Mouse (Mus musculus) forebrain, embryonic 16.5 days (tissue): ENCODE data around the gene Gm8237. TPM values are rescaled to one million over a fixed set of nuclear protein-coding genes. Genes with fewer than 3 reads are reported as not detected.
"Not testable (repeated sequence)": the region's sequence is repeated elsewhere in the genome, so short reads cannot be mapped to it uniquely, and the experiment has no call there.

Experiments
- ATAC-seq: fragments of 200-750 bp; cut with Nextera tagmentation; 2 replicates; pipeline ENCODE4 v1.8.0; 2017; ENCODE audit warnings: mild to moderate bottlenecking, moderate library complexity
- H3K27ac ChIP-seq: fragments of 300-500 bp; sonication (generic); 2 replicates; pipeline ENCODE4 v1.5.1; 2014; ENCODE audit warnings: low read length, control low read depth
- H3K27me3 ChIP-seq: fragments of 300-500 bp; sonication (generic); replicated peaks from 2 replicates; pipeline ENCODE4 v1.6.1; 2014; ENCODE audit warnings: low read length; ENCODE audit not compliant: control insufficient read depth, insufficient read depth
- H3K36me3 ChIP-seq: fragments of 300-500 bp; sonication (generic); 2 replicates; pipeline ENCODE4 v1.6.1; 2014; ENCODE audit not compliant: control insufficient read depth, insufficient read depth
- H3K4me1 ChIP-seq: fragments of 300-500 bp; sonication (generic); replicated peaks from 2 replicates; pipeline ENCODE4 v1.6.1; 2014; ENCODE audit warnings: low read length; ENCODE audit not compliant: control insufficient read depth, insufficient read depth
- H3K4me2 ChIP-seq: fragments of 300-500 bp; sonication (generic); 2 replicates; pipeline ENCODE4 v1.6.1; 2014; ENCODE audit warnings: mild to moderate bottlenecking, low read length, control low read depth
- H3K4me3 ChIP-seq: fragments of 300-500 bp; sonication (generic); replicated peaks from 2 replicates; pipeline ENCODE4 v1.5.1; 2014; ENCODE audit warnings: mild to moderate bottlenecking, low read length, control low read depth
- H3K9ac ChIP-seq: fragments of 300-500 bp; sonication (generic); replicated peaks from 2 replicates; pipeline ENCODE4 v1.6.1; 2014; ENCODE audit warnings: low read depth, low read length, control low read depth
- H3K9me3 ChIP-seq: fragments of 300-500 bp; sonication (generic); 2 replicates; pipeline ENCODE4 v1.6.1; 2016; ENCODE audit warnings: low read length; ENCODE audit not compliant: control insufficient read depth
- WGBS: fragments of 180-500 bp; shearing (Covaris S2); extraction: QIAGEN DNeasy Blood & Tissue Kit; methylation state at CpG from one replicate; pipeline ENCODE4 v1.1.7; 2014; 5-methylcytosine and 5-hydroxymethylcytosine counted together
- polyA plus RNA-seq: library from polyadenylated mRNA; unstranded; fragments of >200 nt; fragmentation: Nextera tagmentation; extraction: Ambion mirVana; gene quantifications from 2 replicates; pipeline ENCODE4 v1.2.1, GENCODE M21; 2015

Gm8237 gene
- 0.52 and 0.70 TPM in 2 replicates for polyA plus RNA-seq

GRCm38 (mm10) chr14:5880241-5880640 is at the start of gene Gm8237:
Gene Gm8237, minus strand, starts transcription at chr14:5880382.
- not testable (repeated sequence) for ATAC-seq
- H3K9ac ChIP-seq, result peak within 1 kb of the TSS; percentile 57

DNA sequence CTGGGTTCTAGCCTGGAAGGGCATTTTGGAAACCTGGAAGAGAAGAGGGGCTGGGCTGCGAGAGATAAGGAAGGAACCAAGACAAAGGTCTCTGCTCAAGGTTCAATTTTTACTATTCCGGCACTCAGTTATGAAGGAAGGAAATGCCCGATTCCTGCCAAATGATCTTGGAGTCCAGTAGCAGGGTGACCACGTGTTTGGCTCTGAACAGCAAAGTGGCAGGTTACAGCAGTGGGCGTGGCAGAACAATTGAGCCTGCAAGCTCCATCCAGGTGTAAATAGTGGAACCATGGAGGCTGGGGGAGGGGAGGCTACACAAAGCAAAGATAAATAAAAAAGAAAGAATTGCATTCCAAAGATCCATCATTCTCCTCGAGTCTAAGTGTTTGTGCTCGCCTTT is 43.1 kb upstream of the Gm8237 start:
- not testable (repeated sequence) for H3K4me3 ChIP-seq, H3K36me3 ChIP-seq, H3K4me2 ChIP-seq, H3K27me3 ChIP-seq, H3K4me1 ChIP-seq, H3K9ac ChIP-seq, H3K27ac ChIP-seq, ATAC-seq, H3K9me3 ChIP-seq
- 79% methylated on average over 7 of the region's 7 CpGs for WGBS

More at GRCm38 (mm10) chr14:5880241-5880640, at the start of gene Gm8237:
- not testable (repeated sequence) for H3K27me3 ChIP-seq, H3K4me1 ChIP-seq, H3K27ac ChIP-seq, H3K36me3 ChIP-seq, H3K9me3 ChIP-seq
- Histone ChIP-seq H3K4me2 (peak within 1 kb of the TSS; percentile 72), H3K4me3 (peak within 1 kb of the TSS; percentile 49)
- WGBS, result 4% methylated on average over 8 of the region's 22 CpGs

GRCm38 (mm10) chr14:5918330-5918942 is 38.3 kb upstream of the Gm8237 start:
- H3K27ac ChIP-seq, H3K4me3 ChIP-seq, H3K9ac ChIP-seq, H3K4me1 ChIP-seq, H3K9me3 ChIP-seq, H3K36me3 ChIP-seq, ATAC-seq, H3K27me3 ChIP-seq, H3K4me2 ChIP-seq: not testable (repeated sequence)
- 80% methylated on average over 4 of the region's 4 CpGs for WGBS

DNA sequence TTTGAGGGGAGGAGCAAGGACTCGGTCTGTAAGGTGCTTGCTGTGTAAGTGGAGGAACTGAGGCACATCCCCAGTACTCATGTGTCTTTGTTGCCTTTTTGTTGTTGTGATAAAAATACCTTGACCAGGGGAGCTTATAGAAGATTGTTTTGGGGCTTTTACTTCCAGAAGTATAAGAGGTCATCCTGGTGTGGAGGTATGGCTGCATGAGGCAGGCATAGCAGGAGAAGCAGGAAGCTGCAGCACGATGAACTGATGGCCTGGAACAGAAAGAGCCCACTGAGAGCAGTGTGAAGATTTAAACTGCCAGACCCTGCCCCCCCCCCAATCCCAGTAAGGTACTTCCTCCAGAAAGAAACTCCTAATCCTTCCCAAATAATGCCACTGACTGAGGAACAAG is 33.5 kb upstream of the Gm8237 start:
- H3K4me3 ChIP-seq, ATAC-seq, H3K9me3 ChIP-seq, H3K4me1 ChIP-seq, H3K27me3 ChIP-seq, H3K4me2 ChIP-seq, H3K9ac ChIP-seq, H3K27ac ChIP-seq, H3K36me3 ChIP-seq: not testable (repeated sequence)
- WGBS, result 85% methylated on average over 2 of the region's 2 CpGs

GRCm38 (mm10) chr14:5879791-5880190 is 391 bp downstream of the Gm8237 start:
- ATAC-seq, H3K36me3 ChIP-seq, H3K9me3 ChIP-seq, H3K27me3 ChIP-seq, H3K4me1 ChIP-seq, H3K27ac ChIP-seq: not testable (repeated sequence)
- H3K4me3 ChIP-seq, result peak overlapping the region; percentile 49
- H3K9ac ChIP-seq, result peak overlapping the region; percentile 57
- H3K4me2 ChIP-seq, result peak overlapping the region; percentile 72
- under 1% methylated on average over 18 of the region's 28 CpGs for WGBS

DNA sequence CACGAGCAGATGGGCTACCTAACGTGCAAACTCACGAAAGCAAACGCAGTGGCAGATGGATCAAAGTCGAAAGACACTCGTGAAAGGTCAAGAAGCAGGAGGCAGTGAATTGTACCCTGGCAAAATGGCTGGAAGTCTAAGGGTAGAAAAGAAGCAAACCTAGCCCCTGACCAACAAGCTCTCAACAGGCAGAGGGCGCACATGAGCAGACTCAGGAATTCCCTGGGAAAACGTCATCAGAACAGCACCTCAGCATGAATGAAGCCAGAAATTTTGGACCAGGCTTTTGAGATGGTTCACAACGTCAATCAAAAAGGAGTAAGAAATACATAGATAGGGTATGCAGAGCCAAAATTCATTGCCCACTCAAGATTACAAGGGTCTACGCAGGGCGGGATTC is 1.0 kb downstream of the Gm8237 start:
- H3K4me2 ChIP-seq, result peak overlapping the region; percentile 28; the same call in 1 of the 2 replicates
- not testable (repeated sequence) for H3K4me1 ChIP-seq, H3K36me3 ChIP-seq, H3K27me3 ChIP-seq, H3K4me3 ChIP-seq, H3K9ac ChIP-seq, H3K9me3 ChIP-seq, H3K27ac ChIP-seq, ATAC-seq
- WGBS, result 2% methylated on average over 5 of the region's 11 CpGs

GRCm38 (mm10) chr14:5855911-5856310 is 24.3 kb downstream of the Gm8237 start:
- not testable (repeated sequence) for H3K4me2 ChIP-seq, ATAC-seq, H3K36me3 ChIP-seq, H3K27me3 ChIP-seq, H3K27ac ChIP-seq, H3K9ac ChIP-seq, H3K4me3 ChIP-seq, H3K9me3 ChIP-seq, H3K4me1 ChIP-seq
- WGBS, result 88% methylated on average over 3 of the region's 3 CpGs

DNA sequence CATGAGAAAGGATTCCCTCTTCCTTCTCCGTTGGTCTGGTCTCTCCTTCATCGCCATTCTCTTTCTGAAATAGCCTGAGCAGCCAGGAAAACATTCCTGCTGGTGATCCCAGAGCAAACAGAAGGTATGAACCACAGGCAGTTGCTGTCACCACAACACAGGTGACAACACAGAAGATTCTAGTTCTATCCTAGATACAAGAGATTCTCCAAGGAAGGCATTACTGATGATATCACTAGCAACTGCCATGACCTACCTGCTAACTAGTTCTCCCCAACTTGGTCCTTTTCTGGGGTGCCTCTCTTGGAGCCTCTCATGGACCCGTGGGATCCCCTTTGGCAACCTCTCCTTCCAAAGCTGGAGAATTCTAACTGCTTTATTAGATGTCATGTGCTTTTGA is 50.0 kb downstream of the Gm8237 start, which contains the start of gene Gm3424:
TSS of gene Gm3424 (minus strand) at position 101 of the 400 bp plus-strand sequence.
- WGBS, result no CpG with 5 or more reads among the region's 3 CpGs
- not testable (repeated sequence) for H3K9me3 ChIP-seq

DNA sequence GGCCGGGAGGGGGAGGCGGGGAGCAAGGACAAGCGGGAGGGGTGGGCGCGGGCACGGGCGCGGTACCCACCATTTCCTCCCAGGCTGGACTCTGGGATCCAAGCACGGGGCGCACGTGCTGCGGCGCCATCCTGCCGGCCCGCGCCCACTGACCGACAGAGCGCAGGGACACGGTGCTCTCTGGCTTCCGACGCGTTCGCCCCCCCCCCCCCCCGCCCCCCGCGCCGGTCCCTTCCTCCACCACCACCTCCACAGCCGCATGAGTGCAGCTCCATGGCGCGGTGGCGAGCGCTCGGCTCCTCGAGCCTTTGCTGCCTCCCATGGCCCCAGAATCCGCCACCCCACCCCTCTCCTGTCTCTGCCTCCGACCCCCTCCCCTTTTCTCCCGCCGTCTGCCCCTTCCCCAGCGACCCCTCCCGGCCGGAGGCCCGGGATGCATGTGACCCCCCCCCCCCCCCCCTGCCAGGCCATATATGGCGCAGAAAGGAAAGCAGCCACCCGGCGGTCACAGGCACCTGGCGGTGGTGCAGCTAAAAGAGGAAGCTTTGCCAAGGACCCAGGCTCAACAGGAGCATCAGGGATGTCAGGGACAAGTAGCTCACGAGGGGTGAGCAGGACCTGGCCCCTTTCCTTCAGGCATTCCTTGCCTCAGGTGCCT is 67.4 kb downstream of the Gm8237 start:
- not testable (repeated sequence) for H3K4me2 ChIP-seq, H3K9me3 ChIP-seq, H3K4me1 ChIP-seq, H3K9ac ChIP-seq, H3K27me3 ChIP-seq, H3K36me3 ChIP-seq, H3K27ac ChIP-seq, H3K4me3 ChIP-seq
- WGBS, result no CpG with 5 or more reads among the region's 47 CpGs
- ATAC-seq, result peak; percentile 57; the same call in 1 of the 2 replicates

More for the DNA sequence above, 50.0 kb downstream of the Gm8237 start, which contains the start of gene Gm3424:
- H3K4me2 ChIP-seq, H3K27me3 ChIP-seq, H3K4me1 ChIP-seq, ATAC-seq, H3K27ac ChIP-seq, H3K4me3 ChIP-seq, H3K9ac ChIP-seq, H3K36me3 ChIP-seq: not testable (repeated sequence)
